Mouse (Mus musculus): ENCODE measurements around the gene Dusp1. TPM values are rescaled to one million over a fixed set of nuclear protein-coding genes. Genes with fewer than 3 reads are reported as not detected.

The Dusp1 gene
- total RNA-seq (2023), result 1,000 to 10,000 TPM; 1,695 to 2,915 TPM

DNA sequence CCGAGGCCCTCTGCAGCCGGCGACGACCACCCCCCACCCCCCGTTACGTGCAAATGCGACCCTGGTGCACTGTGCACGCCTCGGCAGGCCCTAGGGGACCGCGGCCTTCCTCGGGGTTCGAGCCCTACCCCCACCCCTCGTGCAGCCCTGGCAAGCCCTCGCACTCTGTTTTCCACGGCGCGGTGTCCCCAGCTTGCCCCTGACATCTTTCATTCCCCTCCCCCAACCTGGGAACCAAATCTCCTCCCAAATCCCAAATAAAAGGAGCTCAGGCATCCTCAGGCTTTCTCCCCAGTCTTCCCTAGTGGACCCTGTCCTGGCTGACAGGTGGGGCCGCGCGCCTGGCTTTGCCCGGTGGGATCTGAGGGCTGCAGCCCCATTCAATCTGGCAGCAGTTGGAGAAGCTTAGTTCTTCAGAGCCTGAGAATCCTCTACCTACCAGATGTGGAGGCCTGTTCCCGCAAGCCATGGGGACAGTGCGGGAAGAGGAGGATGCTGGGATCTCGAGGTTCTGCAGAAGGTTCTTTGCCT is at the start of gene Dusp1:
Gene Dusp1 (minus strand): TSS at position 478 of the 531 bp plus-strand sequence.

GRCm38 (mm10) chr17:26561290-26561640 is 663 bp downstream of the Dusp1 start, which contains the start of gene Ergic1:
Ergic1 (plus strand) TSS chr17:26561489.

Other genes starting within 250 kb of the Dusp1 start
- 10 to 100 TPM; 12.5 to 16.5 TPM for gene Neurl1b, start 147.3 kb downstream of the Dusp1 start, total RNA-seq (2023)
- gene Ergic1, start 639 bp downstream of the Dusp1 start, total RNA-seq (2023), result 10 to 100 TPM; 17.6 to 17.8 TPM
- 100 to 1,000 TPM; 150 to 158 TPM for gene Atp6v0e, start 101.1 kb upstream of the Dusp1 start, total RNA-seq (2023)
- 10 to 100 TPM; 51.9 to 55.9 TPM for gene Crebrf, start 153.5 kb upstream of the Dusp1 start, total RNA-seq (2023)
- 10 to 100 TPM; 13.7 to 15.9 TPM for gene Bnip1, start 218.9 kb upstream of the Dusp1 start, total RNA-seq (2023)